Mouse (Mus musculus) kidney, adult 11 months (tissue): ENCODE data around the gene Ddi2.

Experiments
- DNase-seq: peaks from one replicate; pipeline ENCODE4 v3.0.0; 2022

Gene Ddi2

DNA sequence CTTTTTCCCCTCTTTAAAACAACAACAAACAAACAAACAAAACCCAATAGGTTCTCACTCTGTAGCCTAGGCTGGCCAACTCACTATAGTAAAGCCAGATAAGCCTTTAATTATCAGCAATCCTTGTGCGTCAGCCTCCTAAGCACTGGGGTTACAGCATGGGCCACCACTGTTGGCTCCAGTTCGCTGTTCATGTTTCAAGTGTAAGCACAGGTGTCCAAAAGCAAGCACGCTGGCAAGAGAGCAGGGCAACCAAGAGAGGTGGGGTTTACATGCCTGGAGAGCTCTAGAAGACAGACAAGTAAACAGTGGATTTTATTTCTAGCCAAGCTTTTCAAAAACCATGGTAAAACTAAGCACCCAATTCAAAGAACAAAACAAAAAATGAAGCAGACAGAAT, 37.1 kb downstream of the Ddi2 start:
- no peak for DNase-seq

DNA sequence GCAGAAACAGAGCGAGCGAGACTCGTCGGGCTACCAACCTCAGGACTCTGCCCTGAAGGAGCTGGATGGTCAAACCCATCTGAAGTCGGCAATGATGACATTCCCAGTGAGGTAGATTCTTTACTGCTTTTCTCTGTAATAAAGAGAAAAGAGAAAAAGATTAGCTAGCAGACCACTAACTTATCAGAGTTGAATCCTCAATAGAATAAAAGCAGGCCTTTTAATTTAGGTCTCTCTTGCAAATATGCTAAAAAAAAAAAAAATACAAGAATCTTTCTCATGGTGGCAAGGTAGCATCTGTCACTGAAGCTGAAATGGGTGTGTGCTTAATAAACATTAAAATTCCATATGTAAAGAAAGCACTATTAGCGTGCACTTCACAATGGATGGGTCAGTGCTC, 37.7 kb downstream of the Ddi2 start, which contains the start of gene Rsc1a1:
Gene Rsc1a1 (minus strand): TSS at position 101 of the 400 bp plus-strand sequence.
- DNase-seq, result no peak

DNA sequence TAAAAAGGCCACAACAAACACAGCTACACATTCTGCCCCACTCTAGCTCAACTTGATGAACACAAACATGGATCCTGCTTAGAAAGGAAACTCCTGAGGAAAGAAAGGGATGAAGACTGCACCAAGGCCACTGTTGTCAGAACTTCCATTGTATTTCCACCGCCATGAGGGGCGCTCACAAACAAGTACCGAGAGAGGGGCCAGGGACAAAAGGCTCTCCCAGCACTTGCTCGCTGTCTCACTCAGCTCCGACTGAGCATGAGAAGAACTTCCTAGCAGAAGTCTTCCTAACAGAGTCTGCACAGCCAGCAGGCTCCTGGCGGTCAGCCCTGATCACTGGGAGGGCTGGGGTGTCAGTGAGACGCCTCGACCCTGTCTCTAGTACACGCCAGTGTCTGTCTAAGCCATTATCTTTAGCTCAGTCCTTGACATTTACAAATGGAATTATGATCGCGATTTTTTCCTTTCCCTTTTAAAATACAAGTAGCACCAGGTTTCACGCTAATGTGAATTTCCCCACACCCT, 40.5 kb downstream of the Ddi2 start:
- DNase-seq, result no peak

DNA sequence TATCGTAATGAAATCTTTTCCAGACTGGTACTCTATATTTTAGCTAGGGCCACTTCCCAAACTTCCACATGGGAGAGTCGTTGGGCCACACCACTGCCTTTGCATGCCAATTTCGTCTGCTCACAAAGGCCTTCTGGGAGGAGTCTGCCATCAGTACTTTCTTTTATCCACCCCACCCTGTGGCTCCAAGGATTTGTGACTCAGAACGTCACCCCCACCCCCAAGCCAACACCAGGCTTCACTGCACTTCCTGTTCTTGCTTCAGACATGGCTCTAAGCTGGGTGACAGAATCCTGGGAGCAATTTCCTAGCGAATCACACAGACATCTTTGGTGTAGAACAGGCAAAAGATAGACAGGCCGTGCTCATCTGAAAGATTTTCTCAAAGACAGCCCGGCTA, 41.5 kb downstream of the Ddi2 start:
- no peak for DNase-seq

DNA sequence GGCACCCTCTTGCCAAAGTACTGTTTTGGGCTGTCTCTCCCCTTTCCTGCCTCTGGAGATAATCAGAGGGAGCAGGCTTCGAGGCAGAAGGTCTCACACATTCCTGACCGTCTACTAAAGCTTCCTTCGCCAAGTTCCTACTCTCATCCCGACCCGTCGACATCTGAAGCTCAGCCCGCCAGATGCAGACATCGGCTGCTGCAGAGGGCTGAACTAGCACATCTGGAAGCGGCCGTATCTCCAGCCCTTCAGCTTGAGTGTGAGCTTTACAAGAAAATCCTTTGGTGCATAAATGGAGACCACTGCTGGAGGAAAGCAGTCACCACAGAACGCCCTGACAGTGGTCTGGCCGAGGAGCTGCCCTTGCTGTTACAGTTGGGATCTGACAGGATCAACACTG, 42.3 kb downstream of the Ddi2 start:
- no peak for DNase-seq

DNA sequence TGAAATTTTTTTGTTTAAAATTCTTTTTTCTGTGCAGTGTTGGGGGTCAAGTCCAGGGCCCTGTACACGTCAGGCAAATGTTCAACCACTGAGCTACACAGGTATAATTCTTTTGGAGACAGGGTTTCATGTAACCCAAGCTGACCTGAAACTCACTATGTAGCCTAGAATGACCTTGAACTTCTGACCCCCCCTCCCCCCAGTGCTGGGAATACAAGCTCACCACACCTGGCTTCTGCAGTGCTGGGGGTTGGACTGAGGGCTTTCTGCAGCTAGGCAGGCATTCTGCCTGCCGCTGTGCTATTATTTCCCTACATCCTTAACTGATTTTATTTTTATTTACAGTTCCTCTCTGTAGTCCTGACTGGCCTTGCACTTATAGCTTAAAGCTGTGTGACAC, 44.2 kb downstream of the Ddi2 start:
- DNase-seq, result no peak

DNA sequence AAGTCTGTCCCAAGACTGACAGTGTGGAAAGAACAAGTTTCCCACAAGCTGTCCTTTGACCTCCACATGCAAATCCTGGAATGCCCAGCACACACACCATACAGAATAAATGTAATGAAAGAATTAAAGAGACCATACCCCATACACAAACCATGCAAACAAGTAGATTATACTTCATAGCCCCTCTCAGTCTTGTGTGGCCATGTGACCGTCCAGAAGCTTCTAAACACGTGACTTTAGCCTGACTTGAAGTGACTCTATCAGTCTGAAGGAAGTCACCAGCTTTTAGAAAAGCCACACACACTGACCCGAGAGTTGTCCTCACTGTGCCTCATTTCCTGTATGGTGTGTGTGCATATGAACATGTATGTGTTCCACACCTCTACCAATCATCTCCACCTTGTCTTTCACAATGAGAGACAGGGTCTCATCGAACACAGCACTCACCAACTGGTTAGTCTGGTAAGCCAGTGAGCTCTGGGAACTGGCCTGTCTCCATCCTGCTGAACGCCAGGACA, 46.7 kb downstream of the Ddi2 start:
- DNase-seq, result no peak

DNA sequence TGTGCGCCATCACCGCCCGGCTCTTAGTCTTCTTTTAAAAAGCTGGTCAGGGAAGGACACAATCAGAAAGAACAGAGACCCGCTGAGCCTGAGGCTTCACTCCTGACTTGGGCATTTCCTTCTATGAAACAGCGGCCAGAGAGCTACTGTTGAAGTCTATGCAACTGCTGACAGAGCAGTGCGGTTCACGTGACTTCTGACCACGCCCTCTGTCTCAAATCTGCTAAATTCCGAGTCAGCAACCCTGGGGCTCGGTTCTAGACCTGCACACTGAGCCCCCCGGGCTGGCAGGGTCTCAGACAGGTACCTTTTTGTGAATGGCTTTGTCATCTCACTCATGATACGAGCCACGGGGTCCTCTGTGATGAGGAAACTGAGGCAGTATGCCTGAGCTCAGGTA, 50.9 kb downstream of the Ddi2 start:
- peak; percentile 29 for DNase-seq

DNA sequence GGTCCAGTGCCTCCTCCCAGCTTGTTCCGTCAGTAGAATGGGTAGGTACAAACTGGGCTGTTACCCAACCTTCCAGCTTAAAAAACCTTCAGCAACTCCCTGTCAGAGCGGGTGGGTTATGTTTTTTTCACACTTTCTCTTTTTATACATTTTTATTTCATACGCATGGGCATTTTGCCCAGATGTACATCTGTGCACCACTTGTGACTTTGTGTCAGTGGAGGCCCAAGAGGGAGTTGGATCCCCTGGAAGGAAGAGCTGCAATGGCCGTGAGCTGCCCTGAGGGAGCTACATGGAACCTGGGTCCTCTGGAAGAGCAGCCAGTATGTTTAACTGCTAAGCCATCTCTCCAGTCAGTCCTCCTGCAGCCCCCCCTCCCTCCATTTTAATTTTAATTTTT, 51.8 kb downstream of the Ddi2 start:
- no peak for DNase-seq

DNA sequence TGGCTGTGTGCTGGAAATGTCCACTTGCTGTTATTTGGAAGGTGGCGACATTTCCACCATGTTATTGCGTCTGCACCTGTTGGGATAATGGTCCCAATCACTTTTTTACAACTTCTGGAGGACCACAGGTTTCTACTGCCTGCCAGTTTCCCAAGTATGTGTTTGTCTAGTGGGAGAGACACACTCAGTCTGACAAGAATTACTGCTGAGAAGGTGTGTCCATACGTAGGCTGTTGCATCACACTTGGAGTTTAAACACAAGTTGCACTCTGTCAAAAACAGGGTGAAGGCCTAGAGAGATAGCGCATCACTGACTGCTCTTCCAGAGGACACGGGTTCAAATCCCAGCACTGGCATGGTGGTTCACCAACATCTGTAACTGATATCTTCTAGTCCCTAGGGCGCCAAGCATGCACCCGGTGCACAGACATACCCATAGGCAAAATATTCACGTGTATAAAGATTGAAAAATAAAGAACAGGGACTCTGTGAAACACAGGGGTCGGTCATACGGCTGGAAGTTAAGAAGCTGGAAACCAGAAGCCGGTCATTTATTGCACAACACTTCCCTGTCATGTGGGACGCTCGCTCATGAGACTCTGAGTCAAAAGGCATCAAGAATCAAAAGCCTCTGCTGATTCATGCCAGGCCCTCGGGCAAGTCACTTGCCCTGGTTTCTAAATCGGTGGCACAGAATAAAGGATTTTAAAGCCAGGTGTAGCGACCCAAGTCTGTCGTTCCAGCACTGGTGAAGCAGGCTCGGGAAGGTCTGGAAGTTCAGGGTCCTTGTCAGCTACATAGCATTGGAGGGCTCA, 53.1 kb downstream of the Ddi2 start:
- DNase-seq, result peak; percentile 25

DNA sequence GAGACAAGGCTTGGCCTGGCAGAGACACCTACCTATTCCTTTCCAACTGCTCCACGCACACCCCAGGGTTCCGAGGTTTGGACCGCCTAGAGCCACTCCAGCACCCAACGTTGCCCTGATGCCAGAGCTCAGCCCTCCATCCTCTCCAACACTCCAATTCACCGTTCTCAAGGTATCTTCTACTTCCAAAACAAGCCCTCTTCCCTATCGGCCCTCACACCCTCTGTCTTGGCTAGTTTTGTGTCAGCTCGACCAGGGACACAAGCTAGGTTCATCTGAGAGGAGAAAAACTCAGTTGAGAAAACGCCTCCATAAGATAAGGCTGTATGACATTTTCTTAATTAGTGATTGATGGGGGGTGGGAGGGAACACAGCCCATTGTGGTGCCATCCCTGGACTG, 58.4 kb downstream of the Ddi2 start, which contains the start of gene Plekhm2:
Gene Plekhm2 (minus strand): TSS at position 101 of the 400 bp plus-strand sequence.
- no peak for DNase-seq

DNA sequence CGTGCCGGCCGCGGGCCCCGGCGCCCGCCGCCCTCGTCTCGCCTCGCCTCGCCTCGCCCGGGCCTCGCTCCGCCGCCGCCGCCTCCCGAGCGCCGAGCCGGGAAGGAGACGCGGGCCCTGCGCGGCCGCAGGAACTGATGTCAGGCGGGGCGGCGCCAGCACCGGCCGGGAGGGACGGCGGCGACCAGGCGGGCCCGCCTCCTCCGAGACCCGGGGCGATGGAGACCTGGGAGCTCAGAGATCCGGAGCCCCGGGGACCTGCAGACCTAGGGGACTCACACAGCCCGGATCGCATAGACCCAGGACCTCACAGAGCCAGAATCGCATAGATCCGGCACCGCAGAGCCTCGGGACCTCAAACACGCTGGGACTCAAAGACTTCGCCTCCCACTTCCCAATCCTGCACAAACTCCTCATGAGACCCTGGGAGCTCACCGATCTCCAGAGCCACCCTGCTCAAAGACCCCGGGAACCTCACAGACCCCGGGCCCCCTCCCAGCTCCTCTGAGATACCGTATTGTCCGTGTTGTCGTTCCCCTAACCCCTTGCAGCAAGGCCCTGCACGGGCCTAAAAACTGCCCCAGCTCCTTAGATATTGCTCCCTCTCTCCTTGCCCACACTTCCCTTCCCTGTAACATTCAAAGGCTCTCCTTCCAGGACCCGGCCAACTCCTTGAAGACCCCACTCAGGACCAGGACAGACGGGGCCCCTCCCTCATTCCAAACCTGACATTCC, 59.0 kb downstream of the Ddi2 start:
- DNase-seq, result peak; percentile 64

DNA sequence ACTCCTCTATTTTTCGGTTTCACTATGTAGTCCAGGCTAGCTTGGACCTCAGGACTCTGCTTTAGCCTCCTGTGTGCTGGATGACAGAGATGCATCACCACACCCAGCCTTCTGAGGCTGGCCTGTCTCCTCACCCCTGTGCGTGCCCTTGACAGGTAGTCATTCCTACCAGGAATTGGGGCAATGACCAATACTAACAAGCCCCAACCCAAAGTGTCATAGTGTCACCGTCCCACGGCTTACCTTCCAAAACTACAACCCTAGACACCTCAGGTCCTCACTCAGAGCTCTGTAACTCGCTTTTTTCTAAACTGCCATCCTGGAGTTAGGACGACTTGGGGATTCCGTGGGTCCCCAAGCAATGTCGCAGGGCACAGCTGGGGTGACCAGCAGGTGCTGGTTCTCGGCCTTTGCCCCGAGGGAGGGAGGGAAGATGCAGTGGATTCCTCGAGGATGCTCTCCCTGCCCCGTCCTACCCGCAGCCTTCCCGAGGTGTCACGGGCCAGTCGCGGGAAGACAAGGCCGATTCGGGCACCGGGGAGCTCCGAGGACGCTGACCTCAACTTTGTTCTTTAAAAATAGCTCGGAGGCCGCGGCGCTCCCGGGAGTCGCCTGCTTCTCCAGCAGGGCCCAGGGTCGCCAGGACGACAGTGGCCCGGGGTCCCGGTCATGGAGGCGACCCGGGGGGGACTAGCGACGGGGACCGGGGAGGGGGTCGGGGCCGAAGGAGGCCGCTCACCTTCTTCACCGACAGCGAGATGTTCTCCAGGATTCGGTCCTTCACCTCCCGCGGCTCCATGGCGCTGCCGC, 59.9 kb downstream of the Ddi2 start:
- DNase-seq, result peak; percentile 26

DNA sequence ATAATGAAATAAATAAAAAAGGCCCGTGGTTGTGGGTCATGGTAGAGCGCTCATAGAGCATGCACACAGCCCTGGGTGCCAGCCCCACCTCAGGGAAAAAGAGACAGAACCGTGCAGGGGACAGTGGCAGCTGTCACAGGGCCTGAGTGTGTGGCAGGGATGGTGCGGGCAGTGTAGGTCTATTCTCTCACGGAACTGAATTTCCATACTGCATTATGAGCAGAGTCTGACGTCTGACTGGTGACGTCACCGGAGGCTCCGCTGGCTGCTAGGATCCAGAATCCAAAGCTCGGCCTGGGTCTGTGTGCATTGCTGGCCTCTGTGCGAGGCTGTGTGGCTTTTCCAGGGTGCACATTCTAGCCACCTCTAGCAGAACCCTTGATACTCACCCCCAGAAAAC, 62.3 kb downstream of the Ddi2 start:
- DNase-seq, result no peak

DNA sequence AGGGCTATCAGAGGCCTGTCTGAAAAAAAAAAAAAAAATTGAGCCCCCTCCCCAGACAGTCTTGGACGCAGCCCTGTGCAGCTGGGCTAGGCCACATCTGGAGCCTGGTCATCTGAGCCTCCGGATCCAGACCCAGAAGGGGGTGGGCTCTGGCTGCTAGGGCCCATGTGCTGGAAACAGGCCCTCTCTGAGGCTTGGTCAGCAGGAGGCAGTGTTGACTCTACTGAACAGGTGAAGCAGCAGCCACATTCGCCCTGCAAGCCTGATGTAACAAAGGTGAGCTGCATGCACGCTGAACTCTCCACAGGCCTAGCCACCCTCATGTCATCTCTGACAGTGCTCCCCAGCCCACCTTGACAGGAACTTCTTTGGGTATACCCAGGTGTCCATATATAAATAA, 63.5 kb downstream of the Ddi2 start:
- no peak for DNase-seq

DNA sequence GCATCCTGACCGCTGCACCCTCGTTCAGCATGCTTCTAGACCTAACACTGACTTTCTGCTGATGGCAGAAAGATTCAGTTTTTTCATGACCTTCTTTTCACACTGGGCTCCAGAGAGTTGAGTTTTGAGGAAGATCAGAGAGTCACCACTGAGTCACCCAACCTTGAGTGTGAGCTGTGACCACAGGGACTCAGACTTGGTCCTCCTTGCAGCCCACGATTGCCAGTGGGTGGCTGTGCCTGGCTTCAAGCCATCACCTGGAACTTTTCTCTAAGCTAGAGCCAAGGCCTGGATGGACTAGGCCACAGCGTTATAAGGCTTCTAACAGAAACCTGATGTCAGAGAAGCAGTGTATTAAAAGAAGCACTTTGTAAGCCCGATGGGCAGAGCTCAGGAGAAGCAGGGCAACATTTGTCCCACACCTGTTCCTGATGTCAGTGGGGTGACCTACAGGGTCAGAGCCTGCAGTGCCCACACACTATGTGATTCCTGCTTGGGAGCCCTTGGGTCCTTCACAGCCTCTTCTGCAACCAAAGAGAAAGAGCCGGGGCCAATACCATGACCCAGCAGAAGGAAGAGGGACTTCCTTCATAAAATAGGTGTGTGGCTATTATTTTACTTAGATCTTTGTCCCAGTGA, 64.3 kb downstream of the Ddi2 start:
- no peak for DNase-seq

DNA sequence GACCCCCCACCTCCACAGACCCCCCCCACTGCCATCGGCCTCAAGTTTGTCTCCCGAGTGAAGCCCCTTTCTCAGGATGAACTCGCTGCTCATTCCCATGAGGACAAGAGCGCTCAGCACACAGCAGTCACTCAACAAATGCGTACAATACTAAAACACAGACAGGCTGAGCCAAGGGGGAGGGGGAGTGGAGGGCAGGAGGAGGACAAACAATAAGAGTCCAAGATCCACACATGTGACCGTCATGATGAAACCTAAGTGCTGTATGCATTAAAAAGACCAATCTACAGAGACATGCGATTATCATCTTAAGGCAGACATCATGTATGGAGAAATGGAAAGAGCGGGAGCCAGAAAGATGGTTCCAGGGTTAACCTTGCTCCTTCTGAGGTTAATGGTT, 66.3 kb downstream of the Ddi2 start:
- no peak for DNase-seq

DNA sequence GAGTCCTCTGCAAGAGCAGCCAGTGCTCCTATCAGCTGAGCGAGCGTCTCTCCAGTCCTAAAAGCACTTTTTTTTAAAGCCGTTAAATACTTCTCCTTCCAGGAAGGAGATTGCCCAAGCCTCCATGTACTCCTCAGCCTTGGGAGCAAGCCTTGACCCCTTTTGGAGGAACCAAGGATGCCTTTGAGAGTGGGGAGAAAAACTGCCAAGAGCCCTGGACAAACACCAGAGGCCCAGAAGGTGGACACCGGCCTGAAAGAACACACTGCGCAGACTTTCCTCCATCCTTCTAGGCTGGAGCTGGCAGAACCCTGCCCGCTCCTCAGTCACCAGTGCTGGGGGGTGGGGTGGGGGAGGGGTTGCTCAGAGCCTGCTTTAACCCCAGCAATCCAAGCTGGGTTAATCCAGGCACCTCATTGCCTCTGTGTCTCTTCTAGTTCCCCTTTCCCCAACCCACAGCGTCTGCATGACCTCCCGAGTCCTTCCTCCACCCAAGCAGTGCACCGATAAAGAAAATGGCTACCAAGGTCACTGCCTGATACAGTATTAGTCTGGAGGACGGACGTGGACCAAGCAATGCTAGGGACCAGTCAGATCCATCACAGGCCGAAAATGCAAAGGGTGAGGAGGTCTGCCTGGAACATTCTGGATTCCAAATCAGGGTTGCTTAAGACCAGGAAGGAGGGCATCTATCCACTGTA, 67.2 kb downstream of the Ddi2 start:
- no peak for DNase-seq

DNA sequence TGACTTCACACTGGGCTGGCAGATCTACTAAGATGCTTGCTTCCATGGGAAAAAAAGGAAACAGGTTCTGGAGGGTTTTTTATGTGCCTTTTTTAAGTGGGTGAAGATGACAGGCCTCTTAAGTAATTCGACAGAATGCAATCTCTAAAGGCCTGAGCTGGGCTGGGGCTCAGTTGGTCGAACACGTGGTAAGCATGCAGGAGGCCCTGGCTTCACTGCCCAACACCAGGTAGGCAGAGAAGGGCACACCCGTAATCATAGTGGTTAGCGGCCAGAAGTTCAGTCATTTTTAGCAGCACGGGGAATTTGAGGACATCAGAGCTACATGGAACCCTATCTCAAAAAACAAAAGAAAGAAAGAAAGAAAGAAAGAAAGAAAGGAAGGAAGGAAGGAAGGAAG, 68.7 kb downstream of the Ddi2 start:
- DNase-seq, result no peak

DNA sequence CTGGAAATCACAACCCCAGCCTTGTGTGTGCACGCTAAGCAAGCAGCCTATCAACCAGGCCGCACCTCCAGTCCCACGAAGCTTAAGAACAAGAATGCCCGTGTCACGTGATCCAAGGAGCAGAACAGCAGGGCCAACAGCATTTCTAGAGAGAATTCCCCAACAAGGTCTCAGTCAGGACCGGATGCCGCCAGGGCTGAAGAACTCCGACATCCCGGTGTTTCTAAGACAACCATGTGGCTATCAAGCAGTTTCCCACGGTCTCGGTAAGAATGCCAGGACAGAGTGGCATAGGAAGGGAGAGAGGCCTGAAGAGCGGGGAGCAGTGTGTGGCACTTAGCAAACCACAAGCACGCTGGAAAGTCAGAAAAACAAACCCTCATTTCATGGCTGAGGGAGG, 69.4 kb downstream of the Ddi2 start:
- DNase-seq, result no peak

DNA sequence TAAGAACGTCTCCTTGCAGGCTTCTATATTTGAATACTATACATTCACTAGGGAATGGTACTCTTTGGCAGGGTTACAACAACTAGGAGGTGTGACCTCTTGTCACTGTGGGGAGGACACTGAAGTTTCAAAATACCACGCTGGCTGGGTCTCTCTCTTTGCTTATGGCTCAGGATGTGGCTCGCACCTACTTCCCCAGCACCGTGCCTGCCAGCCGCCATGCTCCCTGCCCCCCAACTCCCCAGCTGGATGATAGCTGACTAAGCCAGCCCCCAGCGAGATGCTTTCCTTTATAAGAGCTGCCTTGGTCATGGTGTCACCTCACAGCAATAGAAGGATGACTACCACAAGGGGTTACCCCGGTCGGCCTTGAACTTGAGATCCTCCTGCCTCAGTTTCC, 70.2 kb downstream of the Ddi2 start:
- no peak for DNase-seq

DNA sequence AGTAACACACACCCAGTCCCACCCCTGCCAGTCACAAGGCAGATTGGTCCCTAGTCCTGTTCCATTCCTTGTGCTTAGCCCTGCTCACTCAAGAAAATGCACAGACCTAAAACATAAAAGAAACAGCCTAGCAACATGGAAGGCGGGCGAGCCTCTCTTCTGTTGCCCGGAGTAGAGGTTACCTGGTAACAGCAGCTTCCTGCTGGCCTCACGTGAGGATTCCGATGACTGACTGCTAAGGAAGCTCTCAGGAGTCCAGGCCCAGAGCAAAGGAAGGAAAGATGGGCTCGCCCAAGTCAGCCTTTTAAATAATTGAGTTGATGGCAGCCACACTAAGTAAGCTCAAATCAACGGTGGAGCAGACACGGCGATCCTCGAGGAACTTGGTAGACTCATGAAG, 71.3 kb downstream of the Ddi2 start:
- no peak for DNase-seq
